Mouse (Mus musculus): Measurements from ENCODE around the gene Bdkrb2. TPM values are rescaled to one million over a fixed set of nuclear protein-coding genes. Genes with fewer than 3 reads are reported as not detected.

The Bdkrb2 gene
- total and polyA plus RNA-seq, 2 experiments: 0.09 TPM; not detected in 1

DNA sequence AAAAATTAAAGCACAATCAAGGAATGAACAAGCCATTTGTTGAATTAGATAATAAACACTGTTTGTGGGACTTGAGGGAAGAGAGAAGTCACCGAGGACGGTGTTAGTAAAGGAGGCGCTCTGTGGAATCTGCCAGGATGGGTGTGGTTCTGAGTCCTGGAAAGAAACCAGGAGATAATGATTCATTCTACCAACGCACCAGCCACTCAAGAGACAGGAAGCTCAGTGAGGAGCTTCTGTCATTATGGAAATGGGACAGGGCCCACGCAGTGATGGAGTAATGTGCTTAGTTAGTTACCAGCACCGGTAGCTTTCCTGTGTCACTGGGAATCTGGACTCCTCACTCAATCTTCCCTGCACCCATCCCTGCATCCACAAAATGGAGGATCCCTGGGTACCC, 19.3 kb upstream of the Bdkrb2 start:
- H3K27ac ChIP-seq (replicated peaks; ENCODE audit: insufficient read depth, low read depth, low read length): no peak overlapping the region
- H3K4me3 ChIP-seq (ENCODE audit: insufficient read depth, low read depth, low read length): no peak overlapping the region
- 58% methylated on average over 6 of the region's 6 CpGs for WGBS
- H3K4me1 ChIP-seq (ENCODE audit: control insufficient read depth, insufficient read depth, low read length): no peaks in the 10 kb centered on the region
- no peaks in the 10 kb centered on the region for H3K36me3 ChIP-seq (ENCODE audit: control insufficient read depth, insufficient read depth, low read length)
- TF ChIP-seq POLR2A (IDR thresholded peaks at IDR 0.05; ENCODE audit: extremely low read depth, insufficient read depth, low read length) (no peak), CTCF (IDR thresholded peaks at IDR 0.05; ENCODE audit: low read depth, low read length) (no peak)
- H3K9ac ChIP-seq (ENCODE audit: low read depth, low read length): no peak overlapping the region
- H3K79me2 ChIP-seq (ENCODE audit: control insufficient read depth, insufficient read depth, low read length): no peaks in the 10 kb centered on the region
- DNase-seq (ENCODE audit: extremely low read depth, low read depth, low spot score): no peak
- no peaks in the 10 kb centered on the region for H3K27me3 ChIP-seq (ENCODE audit: control insufficient read depth, insufficient read depth, low read length)

DNA sequence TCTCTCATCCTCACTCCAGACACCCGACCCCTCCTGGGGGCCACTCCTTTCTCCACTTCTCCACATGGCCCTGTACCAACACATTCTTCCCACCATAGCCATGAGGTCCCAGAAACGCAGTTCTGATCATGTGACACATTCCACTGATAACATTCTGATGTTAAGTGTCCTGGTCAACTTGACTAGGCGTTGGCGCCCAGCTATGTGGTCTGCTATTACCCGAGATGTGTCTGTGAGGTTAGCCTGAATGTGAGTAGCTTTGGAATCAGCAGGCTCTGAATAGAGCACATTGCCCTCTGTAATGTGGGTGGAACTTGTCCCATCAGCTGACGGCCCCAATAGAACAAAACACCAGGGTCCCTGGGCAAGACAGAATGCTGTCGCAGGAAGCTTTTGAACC, 18.2 kb upstream of the Bdkrb2 start:
- Histone ChIP-seq H3K79me2 (ENCODE audit: control insufficient read depth, insufficient read depth, low read length) (no peaks in the 10 kb centered on the region), H3K27ac (replicated peaks; ENCODE audit: insufficient read depth, low read depth, low read length) (no peak overlapping the region), H3K27me3 (ENCODE audit: control insufficient read depth, insufficient read depth, low read length) (no peaks in the 10 kb centered on the region), H3K9ac (ENCODE audit: low read depth, low read length) (no peak overlapping the region), H3K4me1 (ENCODE audit: control insufficient read depth, insufficient read depth, low read length) (no peaks in the 10 kb centered on the region), H3K36me3 (ENCODE audit: control insufficient read depth, insufficient read depth, low read length) (no peaks in the 10 kb centered on the region), H3K4me3 (ENCODE audit: insufficient read depth, low read depth, low read length) (no peak overlapping the region)
- no peak for DNase-seq (ENCODE audit: extremely low read depth, low read depth, low spot score)
- 80% methylated on average over 7 of the region's 7 CpGs for WGBS
- no peak for TF ChIP-seq CTCF (IDR thresholded peaks at IDR 0.05; ENCODE audit: low read depth, low read length)
- no peak for TF ChIP-seq POLR2A (IDR thresholded peaks at IDR 0.05; ENCODE audit: extremely low read depth, insufficient read depth, low read length)

DNA sequence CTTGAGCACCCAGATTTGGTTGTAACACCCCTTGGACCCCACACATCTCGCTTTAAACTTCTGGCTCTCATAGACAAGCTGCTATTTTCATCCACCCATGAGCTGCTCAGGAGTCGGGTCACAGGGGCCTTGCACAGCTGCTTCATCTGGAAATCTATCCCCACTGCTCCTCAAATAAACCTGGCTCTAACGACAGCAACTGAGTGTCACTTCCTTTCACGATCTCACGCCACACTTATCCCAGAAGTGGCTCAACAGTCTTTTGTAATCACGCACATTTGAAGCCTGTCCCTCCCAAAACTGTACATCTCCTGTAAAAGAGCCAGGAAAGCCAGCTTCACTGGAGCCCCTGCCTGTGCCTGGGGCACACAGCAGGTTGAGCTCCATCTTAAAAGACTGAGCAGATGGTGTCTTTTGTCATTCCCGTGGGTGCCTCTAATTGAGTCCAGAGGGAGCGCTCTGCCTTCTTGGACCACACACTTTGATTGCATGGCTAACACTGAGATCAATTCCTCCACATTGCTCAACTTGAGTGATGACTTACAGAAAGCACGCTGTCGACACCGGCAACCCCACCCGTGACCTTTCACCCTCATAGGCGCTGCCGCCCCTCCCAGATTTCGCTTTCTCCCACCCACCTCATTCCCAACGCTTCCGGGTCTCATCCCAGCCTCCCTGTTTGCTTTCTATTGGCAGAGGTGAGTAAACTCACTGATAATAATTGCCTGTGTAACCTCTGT, 17.2 kb upstream of the Bdkrb2 start:
- H3K4me3 ChIP-seq (ENCODE audit: insufficient read depth, low read depth, low read length): no peak overlapping the region

DNA sequence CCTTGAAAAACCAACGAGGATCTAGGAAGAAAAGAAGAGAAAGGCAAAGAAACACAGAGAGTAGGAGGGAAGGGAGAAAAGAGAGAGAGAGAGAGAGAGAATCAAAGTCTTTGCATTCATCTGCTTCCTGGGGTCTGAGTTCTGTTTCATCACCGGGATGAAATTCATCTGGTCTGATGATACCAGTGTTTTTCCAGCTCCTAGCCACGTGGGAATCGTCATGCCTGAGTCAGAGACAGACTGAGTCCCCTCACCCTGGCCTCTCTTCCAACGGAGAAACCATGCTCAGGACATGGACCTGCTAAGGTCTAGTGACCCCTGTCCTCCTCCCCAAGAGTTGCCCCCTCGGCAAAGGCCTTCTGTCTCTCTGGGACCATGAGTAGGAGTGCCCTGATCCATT, 16.5 kb upstream of the Bdkrb2 start:
- no peaks in the 10 kb centered on the region for H3K79me2 ChIP-seq (ENCODE audit: control insufficient read depth, insufficient read depth, low read length)
- H3K36me3 ChIP-seq (ENCODE audit: control insufficient read depth, insufficient read depth, low read length): no peaks in the 10 kb centered on the region
- H3K27me3 ChIP-seq (ENCODE audit: control insufficient read depth, insufficient read depth, low read length): no peaks in the 10 kb centered on the region
- DNase-seq (ENCODE audit: extremely low read depth, low read depth, low spot score): no peak
- TF ChIP-seq POLR2A (IDR thresholded peaks at IDR 0.05; ENCODE audit: extremely low read depth, insufficient read depth, low read length): no peak
- TF ChIP-seq CTCF (IDR thresholded peaks at IDR 0.05; ENCODE audit: low read depth, low read length): no peak
- WGBS: 62% methylated on average over 6 of the region's 6 CpGs
- no peaks in the 10 kb centered on the region for H3K4me1 ChIP-seq (ENCODE audit: control insufficient read depth, insufficient read depth, low read length)
- H3K27ac ChIP-seq (replicated peaks; ENCODE audit: insufficient read depth, low read depth, low read length): no peak overlapping the region
- H3K4me3 ChIP-seq (ENCODE audit: insufficient read depth, low read depth, low read length): no peak overlapping the region
- H3K9ac ChIP-seq (ENCODE audit: low read depth, low read length): no peak overlapping the region

More for the DNA sequence above, 17.2 kb upstream of the Bdkrb2 start:
- 21% methylated on average over 17 of the region's 17 CpGs for WGBS
- Histone ChIP-seq H3K27ac (replicated peaks; ENCODE audit: insufficient read depth, low read depth, low read length) (no peak overlapping the region), H3K36me3 (ENCODE audit: control insufficient read depth, insufficient read depth, low read length) (no peaks in the 10 kb centered on the region), H3K27me3 (ENCODE audit: control insufficient read depth, insufficient read depth, low read length) (no peaks in the 10 kb centered on the region), H3K9ac (ENCODE audit: low read depth, low read length) (no peak overlapping the region), H3K79me2 (ENCODE audit: control insufficient read depth, insufficient read depth, low read length) (no peaks in the 10 kb centered on the region), H3K4me1 (ENCODE audit: control insufficient read depth, insufficient read depth, low read length) (no peaks in the 10 kb centered on the region)
- DNase-seq (ENCODE audit: extremely low read depth, low read depth, low spot score): no peak
- TF ChIP-seq POLR2A (IDR thresholded peaks at IDR 0.05; ENCODE audit: extremely low read depth, insufficient read depth, low read length) (no peak), CTCF (IDR thresholded peaks at IDR 0.05; ENCODE audit: low read depth, low read length) (no peak)

DNA sequence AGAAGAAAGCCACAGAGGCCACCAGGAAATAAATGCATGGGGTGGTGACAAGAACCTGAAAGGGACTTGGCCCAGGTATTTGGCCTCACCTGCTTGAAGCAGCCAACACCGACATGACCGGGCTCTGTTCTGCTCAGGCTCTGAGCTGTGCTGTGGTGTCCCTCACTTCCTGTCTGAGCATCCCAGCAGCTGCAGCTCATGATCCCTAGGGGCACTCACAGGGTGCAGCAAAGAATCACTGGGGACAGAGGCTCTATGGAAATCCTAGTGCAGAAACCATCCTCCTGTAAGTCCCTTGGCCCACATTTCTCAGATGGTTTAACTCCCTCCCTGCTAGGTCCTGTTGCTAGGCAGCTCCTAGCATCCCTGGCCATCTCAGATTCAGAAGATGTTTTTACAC, 15.9 kb upstream of the Bdkrb2 start:
- no peaks in the 10 kb centered on the region for H3K79me2 ChIP-seq (ENCODE audit: control insufficient read depth, insufficient read depth, low read length)
- no peak overlapping the region for H3K27ac ChIP-seq (replicated peaks; ENCODE audit: insufficient read depth, low read depth, low read length)
- H3K27me3 ChIP-seq (ENCODE audit: control insufficient read depth, insufficient read depth, low read length): no peaks in the 10 kb centered on the region
- H3K9ac ChIP-seq (ENCODE audit: low read depth, low read length): no peak overlapping the region
- TF ChIP-seq CTCF (IDR thresholded peaks at IDR 0.05; ENCODE audit: low read depth, low read length): no peak
- no peak for TF ChIP-seq POLR2A (IDR thresholded peaks at IDR 0.05; ENCODE audit: extremely low read depth, insufficient read depth, low read length)
- H3K4me1 ChIP-seq (ENCODE audit: control insufficient read depth, insufficient read depth, low read length): no peaks in the 10 kb centered on the region
- H3K4me3 ChIP-seq (ENCODE audit: insufficient read depth, low read depth, low read length): no peak overlapping the region
- no peak for DNase-seq (ENCODE audit: extremely low read depth, low read depth, low spot score)
- no peaks in the 10 kb centered on the region for H3K36me3 ChIP-seq (ENCODE audit: control insufficient read depth, insufficient read depth, low read length)
- 60% methylated on average over 2 of the region's 2 CpGs for WGBS

DNA sequence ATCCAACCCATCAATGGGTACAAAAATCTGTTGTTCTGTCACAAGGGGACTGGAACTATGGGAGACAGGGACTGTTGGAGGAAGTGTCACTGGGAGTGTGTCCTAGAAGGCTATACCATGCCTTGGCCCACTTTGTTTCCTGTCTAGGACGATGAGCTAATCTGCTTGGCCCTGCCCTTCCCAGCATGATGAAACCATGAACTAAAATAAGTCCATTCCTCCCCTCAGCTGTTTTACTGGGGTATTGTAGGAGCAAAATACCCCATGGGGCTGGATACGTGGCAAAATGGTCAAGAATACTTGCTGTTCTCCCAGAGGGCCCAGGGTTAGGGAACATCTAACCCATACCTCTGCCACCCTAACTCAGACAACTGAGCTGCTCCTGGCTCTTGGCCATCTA, 15.0 kb upstream of the Bdkrb2 start:
- Histone ChIP-seq H3K4me3 (ENCODE audit: insufficient read depth, low read depth, low read length) (no peak overlapping the region), H3K79me2 (ENCODE audit: control insufficient read depth, insufficient read depth, low read length) (no peaks in the 10 kb centered on the region), H3K27me3 (ENCODE audit: control insufficient read depth, insufficient read depth, low read length) (no peaks in the 10 kb centered on the region), H3K4me1 (ENCODE audit: control insufficient read depth, insufficient read depth, low read length) (no peaks in the 10 kb centered on the region), H3K9ac (ENCODE audit: low read depth, low read length) (no peak overlapping the region), H3K27ac (replicated peaks; ENCODE audit: insufficient read depth, low read depth, low read length) (no peak overlapping the region), H3K36me3 (ENCODE audit: control insufficient read depth, insufficient read depth, low read length) (no peaks in the 10 kb centered on the region)
- no peak for DNase-seq (ENCODE audit: extremely low read depth, low read depth, low spot score)
- TF ChIP-seq CTCF (IDR thresholded peaks at IDR 0.05; ENCODE audit: low read depth, low read length) (no peak), POLR2A (IDR thresholded peaks at IDR 0.05; ENCODE audit: extremely low read depth, insufficient read depth, low read length) (no peak)
- 78% methylated on average over 2 of the region's 2 CpGs for WGBS

Data from liver, adult 2 months (tissue).